Mouse (Mus musculus): Measurements from ENCODE around the gene Cdk15. TPM values are rescaled to one million over a fixed set of nuclear protein-coding genes. Genes with fewer than 3 reads are reported as not detected.

Gene Cdk15
- polyA plus RNA-seq, 1 experiment: not detected

- WGBS: 97% methylated on average over 5 of the region's 5 CpGs
- no peak for DNase-seq (ENCODE audit: low read depth, low spot score)
Observed at GRCm38 (mm10) chr1:59318878-59319277, 62.2 kb downstream of the Cdk15 start.

GRCm38 (mm10) chr1:59321076-59321879, 64.6 kb downstream of the Cdk15 start:
- no peak for DNase-seq (ENCODE audit: low read depth, low spot score)
- 81% methylated on average over 9 of the region's 9 CpGs for WGBS

GRCm38 (mm10) chr1:59321880-59322836, 65.5 kb downstream of the Cdk15 start:
- WGBS: 64% methylated on average over 9 of the region's 9 CpGs
- DNase-seq (ENCODE audit: low read depth, low spot score): no peak

- no peak for DNase-seq (ENCODE audit: low read depth, low spot score)
- WGBS: 72% methylated on average over 10 of the region's 10 CpGs
Observed at GRCm38 (mm10) chr1:59326854-59327395, 70.2 kb downstream of the Cdk15 start.

GRCm38 (mm10) chr1:59332737-59333385, 76.2 kb downstream of the Cdk15 start:
- WGBS: 46% methylated on average over 13 of the region's 13 CpGs
- DNase-seq (ENCODE audit: low read depth, low spot score): no peak

GRCm38 (mm10) chr1:59333386-59333759, 76.7 kb downstream of the Cdk15 start:
- no peak for DNase-seq (ENCODE audit: low read depth, low spot score)
- WGBS: 70% methylated on average over 5 of the region's 5 CpGs

GRCm38 (mm10) chr1:59333860-59334561, 77.3 kb downstream of the Cdk15 start:
- 63% methylated on average over 10 of the region's 10 CpGs for WGBS
- no peak for DNase-seq (ENCODE audit: low read depth, low spot score)

- WGBS: 57% methylated on average over 4 of the region's 4 CpGs
Observed at GRCm38 (mm10) chr1:59334562-59334890, 77.8 kb downstream of the Cdk15 start.

GRCm38 (mm10) chr1:59336256-59336655, 79.5 kb downstream of the Cdk15 start:
- DNase-seq (ENCODE audit: low read depth, low spot score): no peak
- WGBS: 92% methylated on average over 1 of the region's 1 CpGs

More at GRCm38 (mm10) chr1:59334562-59334890, 77.8 kb downstream of the Cdk15 start:
- no peak for DNase-seq (ENCODE audit: low read depth, low spot score)

- DNase-seq (ENCODE audit: low read depth, low spot score): no peak
- 50% methylated on average over 16 of the region's 16 CpGs for WGBS
Observed at GRCm38 (mm10) chr1:59340814-59341588, 84.3 kb downstream of the Cdk15 start.

- WGBS: 68% methylated on average over 3 of the region's 3 CpGs
- no peak for DNase-seq (ENCODE audit: low read depth, low spot score)
Observed at GRCm38 (mm10) chr1:59341697-59342096, 85.0 kb downstream of the Cdk15 start.

GRCm38 (mm10) chr1:59342146-59342545, 85.4 kb downstream of the Cdk15 start:
- WGBS: 84% methylated on average over 6 of the region's 6 CpGs
- DNase-seq (ENCODE audit: low read depth, low spot score): no peak

GRCm38 (mm10) chr1:59352706-59353105, 96.0 kb downstream of the Cdk15 start:
- no peak for DNase-seq (ENCODE audit: low read depth, low spot score)
- 58% methylated on average over 4 of the region's 4 CpGs for WGBS

- 80% methylated on average over 9 of the region's 9 CpGs for WGBS
- no peak for DNase-seq (ENCODE audit: low read depth, low spot score)
Observed at GRCm38 (mm10) chr1:59355440-59355839, 98.7 kb downstream of the Cdk15 start.

- WGBS: 93% methylated on average over 9 of the region's 9 CpGs
- no peak for DNase-seq (ENCODE audit: low read depth, low spot score)
Observed at GRCm38 (mm10) chr1:59359136-59359535, 102.4 kb downstream of the Cdk15 start.

- 70% methylated on average over 3 of the region's 3 CpGs for WGBS
- no peak for DNase-seq (ENCODE audit: low read depth, low spot score)
Observed at GRCm38 (mm10) chr1:59360834-59361233, 104.1 kb downstream of the Cdk15 start.

- 78% methylated on average over 4 of the region's 4 CpGs for WGBS
- DNase-seq (ENCODE audit: low read depth, low spot score): no peak
Observed at GRCm38 (mm10) chr1:59361460-59361859, 104.8 kb downstream of the Cdk15 start.

GRCm38 (mm10) chr1:59361966-59362365, 105.3 kb downstream of the Cdk15 start:
- 66% methylated on average over 4 of the region's 4 CpGs for WGBS
- DNase-seq (ENCODE audit: low read depth, low spot score): no peak
